Mouse (Mus musculus) layer of hippocampus, adult 8-10 months (tissue): ENCODE measurements around the gene Mfsd4b3. TPM values are rescaled to one million over a fixed set of nuclear protein-coding genes. Genes with fewer than 3 reads are reported as not detected.
"Not testable (repeated sequence)": the region's sequence is repeated elsewhere in the genome, so short reads cannot be mapped to it uniquely, and the experiment has no call there.

Experiments used
- DNase-seq, 2 experiments: peaks; one replicate each; pipeline ENCODE4 v3.0.0; 2022; ENCODE audit warnings: low spot score in 2 of 2
- total RNA-seq, 4 experiments: library from RNA; stranded (reverse); gene quantifications; 2 replicates each; pipeline ENCODE4 v1.2.4; 2022

The Mfsd4b3 gene
- total RNA-seq, 4 experiments from 2014 or later: 0.34 to 0.37 TPM; not detected in 2

DNA sequence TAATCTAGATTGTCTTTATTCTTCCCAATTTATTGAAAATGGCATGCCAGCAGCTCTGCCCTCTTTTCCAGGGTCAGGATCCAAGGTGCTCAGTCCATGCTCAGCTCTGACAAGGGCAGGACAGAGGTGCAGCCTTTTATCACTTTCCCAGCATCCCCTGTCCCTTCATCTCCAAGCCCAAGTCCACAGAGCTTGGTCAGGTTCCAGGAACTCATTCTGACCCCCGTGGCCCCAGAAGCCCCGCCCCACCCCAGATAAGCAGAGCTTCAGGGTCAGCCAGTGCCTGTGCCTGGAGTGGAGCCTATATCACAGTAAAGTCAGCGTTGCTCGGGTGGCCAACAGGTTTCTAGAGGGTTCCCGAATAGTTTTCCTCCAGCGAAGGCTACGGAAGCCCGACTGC lies 35.4 kb downstream of the Mfsd4b3 start:
- DNase-seq: not testable (repeated sequence)

- DNase-seq: no peak
Observed at GRCm38 (mm10) chr10:39912616-39913015, 47.3 kb downstream of the Mfsd4b3 start.

DNA sequence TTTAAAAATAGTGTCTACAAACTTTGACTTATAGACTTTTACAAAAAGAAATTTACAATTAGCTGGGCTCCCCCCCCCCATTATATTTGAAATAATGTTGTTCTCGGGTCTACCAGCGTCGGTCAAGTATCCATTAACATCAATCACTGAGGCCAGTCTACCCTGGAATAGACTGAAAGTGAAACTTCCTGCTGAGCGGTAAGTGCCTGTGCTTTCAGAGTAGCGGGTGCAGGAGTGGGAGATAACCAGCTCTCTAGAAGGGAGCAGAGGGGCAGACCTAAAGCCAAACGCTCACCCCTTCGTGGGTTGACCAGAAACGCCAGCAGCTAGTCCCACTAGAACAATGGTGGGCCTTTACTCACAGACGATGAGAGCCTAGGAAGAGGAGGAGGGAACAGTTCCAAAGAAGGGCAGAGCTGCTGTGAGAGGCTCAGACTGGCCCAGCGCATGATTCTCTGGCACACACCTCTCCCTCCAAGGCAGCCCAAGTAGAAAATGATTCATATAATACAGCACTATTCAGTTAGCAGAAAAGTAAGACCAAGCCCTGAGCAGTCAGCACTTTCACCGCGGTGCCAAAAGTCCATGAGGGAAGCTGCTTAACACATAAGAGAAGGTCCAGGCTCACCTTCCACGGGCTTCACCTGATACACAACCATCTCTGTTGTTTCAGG lies 51.0 kb downstream of the Mfsd4b3 start:
- no peak for DNase-seq

DNA sequence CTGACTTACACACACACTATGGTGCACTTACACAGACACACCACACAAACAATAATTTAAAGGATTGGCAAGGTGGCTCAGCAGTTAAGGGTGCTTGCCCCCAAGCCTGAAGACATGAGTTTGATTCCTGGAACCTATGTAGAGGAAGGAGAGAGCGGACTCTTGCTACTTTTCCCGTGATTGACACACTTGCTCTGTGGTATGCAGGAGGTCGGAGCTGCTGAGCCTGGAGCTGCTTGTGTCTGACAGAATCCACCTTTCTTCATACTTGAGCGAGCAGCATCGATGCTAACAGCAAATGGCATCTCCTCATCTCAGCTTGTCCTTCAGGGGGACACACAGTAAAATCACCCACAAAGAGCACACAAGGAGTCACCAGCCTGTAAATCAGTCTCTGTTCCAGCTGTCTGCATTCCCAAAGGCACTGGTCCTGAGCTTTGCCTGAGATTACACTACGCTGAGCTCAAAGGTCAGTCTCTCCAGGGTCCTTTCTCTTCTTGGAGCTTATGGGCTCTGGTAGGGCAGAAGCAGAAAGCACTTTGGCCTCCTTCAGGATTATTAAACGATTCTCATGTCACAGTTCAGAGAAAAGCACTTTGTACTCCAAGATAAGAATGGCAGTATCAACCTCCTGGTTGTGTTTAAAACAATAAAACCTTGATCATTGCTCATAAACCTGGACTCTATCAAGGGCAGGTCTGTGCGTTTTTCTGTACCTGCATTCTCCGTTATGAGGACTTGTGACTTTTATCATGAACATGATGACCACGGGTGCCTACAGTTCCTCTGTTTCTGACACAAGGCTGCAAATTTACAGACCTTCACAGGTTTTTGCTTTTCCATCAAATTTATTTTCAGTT lies 52.9 kb downstream of the Mfsd4b3 start:
- no peak for DNase-seq

- DNase-seq: no peak
Observed at GRCm38 (mm10) chr10:39904191-39904590, 55.8 kb downstream of the Mfsd4b3 start.

DNA sequence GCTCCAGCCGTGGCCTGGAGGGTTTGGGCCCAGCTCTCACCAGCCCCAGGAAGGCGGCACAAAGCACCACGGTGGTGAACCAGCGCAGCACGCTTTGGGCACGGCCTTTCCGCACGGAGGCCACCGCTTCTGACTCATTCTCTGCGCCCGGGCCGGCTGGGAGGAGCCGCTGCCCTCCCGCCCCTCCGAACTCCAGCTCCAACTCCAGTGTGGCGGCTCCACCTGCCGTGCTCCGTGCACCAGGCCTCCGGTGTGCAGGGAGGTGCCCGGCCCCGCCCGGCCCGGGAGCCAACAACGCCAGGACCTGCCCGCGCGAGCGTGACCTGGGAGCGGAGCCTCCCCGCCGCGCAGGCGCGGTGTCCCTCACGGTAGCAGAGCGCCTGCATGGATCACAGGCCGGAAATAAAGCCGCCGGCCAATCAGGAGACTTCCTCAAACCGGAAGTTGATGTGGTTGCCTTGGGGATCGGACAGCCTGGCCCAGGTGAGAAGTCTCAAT lies 61.0 kb downstream of the Mfsd4b3 start, which contains the start of gene Mfsd4b4:
TSS of gene Mfsd4b4 (minus strand) at position 365 of the 498 bp plus-strand sequence.
- peak; percentile 79 to 80 for DNase-seq

Other genes with a start within 250 kb of the Mfsd4b3 start
- 10 to 100 TPM; 34.3 to 40.5 (median 37.6) TPM for gene Rev3l, start 228.0 kb downstream of the Mfsd4b3 start, total RNA-seq
- gene Mfsd4b4, start 60.9 kb downstream of the Mfsd4b3 start, total RNA-seq: 1 to 10 TPM; 8.8 to 9.9 (median 9.3) TPM
- under 1 TPM in 2 of 4 experiments, not detected in 2; 0.16 to 0.39 TPM for gene Mfsd4b2, start 33.2 kb downstream of the Mfsd4b3 start, total RNA-seq
- under 1 TPM; 0.31 to 0.92 (median 0.58) TPM for gene Mfsd4b5, start 26.5 kb upstream of the Mfsd4b3 start, total RNA-seq
- 1 to 10 TPM in 2 of 4 experiments, under 1 TPM in 2; 0.50 to 1.9 (median 1.0) TPM for gene Mfsd4b1, start 65.1 kb upstream of the Mfsd4b3 start, total RNA-seq
- gene Slc16a10, start 182.1 kb upstream of the Mfsd4b3 start, total RNA-seq: 1 to 10 TPM; 3.9 to 5.0 (median 4.3) TPM